Mouse (Mus musculus): ENCODE data around the gene Ccl22. TPM values are rescaled to one million over a fixed set of nuclear protein-coding genes. Genes with fewer than 3 reads are reported as not detected.

Gene Ccl22
- polyA plus RNA-seq, 1 experiment from 2014 or later = not detected

- no peaks in the 10 kb centered on the region for H3K36me3 ChIP-seq
- H3K9ac ChIP-seq = no peak overlapping the region
- no peak overlapping the region for H3K27ac ChIP-seq (replicated peaks)
- WGBS = 85% methylated on average over 16 of the region's 16 CpGs
- H3K4me3 ChIP-seq = no peak overlapping the region
- no peak overlapping the region for H3K4me2 ChIP-seq
- H3K27me3 ChIP-seq (replicated peaks) = peaks cover 14% of the 10 kb centered on the region
- H3K9me3 ChIP-seq = no peaks in the 10 kb centered on the region
- H3K4me1 ChIP-seq = peaks cover 54% of the 10 kb centered on the region
- no peak for ATAC-seq (ENCODE audit: extremely low read depth, insufficient number of reproducible peaks, low FRiP score, low TSS enrichment)
These were observed 34.3 kb downstream of the Ccl22 start for GRCm38 (mm10) chr8:94779534-94780294.

GRCm38 (mm10) chr8:94780491-94781154 lies 35.2 kb downstream of the Ccl22 start:
- Histone ChIP-seq H3K4me1 (peaks cover 61% of the 10 kb centered on the region), H3K9me3 (no peaks in the 10 kb centered on the region), H3K27me3 (replicated peaks) (peaks cover 5% of the 10 kb centered on the region), H3K4me2 (no peak overlapping the region), H3K27ac (replicated peaks) (no peak overlapping the region), H3K36me3 (no peaks in the 10 kb centered on the region), H3K9ac (no peak overlapping the region), H3K4me3 (no peak overlapping the region)
- no peak for ATAC-seq (ENCODE audit: extremely low read depth, insufficient number of reproducible peaks, low FRiP score, low TSS enrichment)
- 65% methylated on average over 21 of the region's 21 CpGs for WGBS

- H3K9ac ChIP-seq = peak overlapping the region; percentile 15
- no peaks in the 10 kb centered on the region for H3K9me3 ChIP-seq
- H3K4me1 ChIP-seq = peaks cover 63% of the 10 kb centered on the region
- H3K36me3 ChIP-seq = no peaks in the 10 kb centered on the region
- no peak overlapping the region for H3K27ac ChIP-seq (replicated peaks)
- no peaks in the 10 kb centered on the region; the same call in none of the 2 replicates for H3K27me3 ChIP-seq (replicated peaks)
- 51% methylated on average over 7 of the region's 7 CpGs for WGBS
- peak overlapping the region; percentile 53 for H3K4me2 ChIP-seq
- no peak for ATAC-seq (ENCODE audit: extremely low read depth, insufficient number of reproducible peaks, low FRiP score, low TSS enrichment)
- 0 out of 2 replicates have a peak overlapping the region, but pooled peaks have one; percentile 4 for H3K4me3 ChIP-seq
These were observed 35.9 kb downstream of the Ccl22 start for GRCm38 (mm10) chr8:94781155-94781837.

- 0 out of 2 replicates have a peak overlapping the region, but pooled peaks have one; percentile 4 for H3K4me3 ChIP-seq
- peaks cover 63% of the 10 kb centered on the region for H3K4me1 ChIP-seq
- H3K9me3 ChIP-seq = no peaks in the 10 kb centered on the region
- peak overlapping the region; percentile 15 for H3K9ac ChIP-seq
- 13% methylated on average over 11 of the region's 11 CpGs for WGBS
- peak; percentile 22; the same call in 1 of the 2 replicates for ATAC-seq (ENCODE audit: extremely low read depth, insufficient number of reproducible peaks, low FRiP score, low TSS enrichment)
- H3K27me3 ChIP-seq (replicated peaks) = no peaks in the 10 kb centered on the region; the same call in 1 of the 2 replicates
- H3K27ac ChIP-seq (replicated peaks) = no peak overlapping the region
- H3K36me3 ChIP-seq = no peaks in the 10 kb centered on the region
- peak overlapping the region; percentile 53 for H3K4me2 ChIP-seq
These were observed 36.4 kb downstream of the Ccl22 start for GRCm38 (mm10) chr8:94781838-94782235.

GRCm38 (mm10) chr8:94783890-94784289 lies 38.5 kb downstream of the Ccl22 start:
- Histone ChIP-seq H3K9ac (no peak overlapping the region), H3K4me1 (peaks cover 56% of the 10 kb centered on the region), H3K4me3 (no peak overlapping the region), H3K4me2 (no peak overlapping the region), H3K9me3 (no peaks in the 10 kb centered on the region), H3K27ac (replicated peaks) (no peak overlapping the region), H3K36me3 (no peaks in the 10 kb centered on the region), H3K27me3 (replicated peaks) (no peaks in the 10 kb centered on the region; the same call in 1 of the 2 replicates)
- 55% methylated on average over 4 of the region's 4 CpGs for WGBS
- ATAC-seq (ENCODE audit: extremely low read depth, insufficient number of reproducible peaks, low FRiP score, low TSS enrichment) = no peak

- H3K9me3 ChIP-seq = no peaks in the 10 kb centered on the region
- H3K4me3 ChIP-seq = no peak overlapping the region
- H3K4me1 ChIP-seq = peaks cover 50% of the 10 kb centered on the region
- H3K27me3 ChIP-seq (replicated peaks) = no peaks in the 10 kb centered on the region; the same call in 1 of the 2 replicates
- no peak overlapping the region for H3K4me2 ChIP-seq
- no peak overlapping the region for H3K9ac ChIP-seq
- ATAC-seq (ENCODE audit: extremely low read depth, insufficient number of reproducible peaks, low FRiP score, low TSS enrichment) = no peak
- no peak overlapping the region for H3K27ac ChIP-seq (replicated peaks)
- no peaks in the 10 kb centered on the region for H3K36me3 ChIP-seq
- WGBS = 53% methylated on average over 12 of the region's 12 CpGs
These were observed 40.0 kb downstream of the Ccl22 start for GRCm38 (mm10) chr8:94785247-94785985.

- Histone ChIP-seq H3K4me3 (no peak overlapping the region), H3K9me3 (no peaks in the 10 kb centered on the region), H3K4me1 (peaks cover 43% of the 10 kb centered on the region), H3K27ac (replicated peaks) (no peak overlapping the region), H3K36me3 (no peaks in the 10 kb centered on the region), H3K4me2 (no peak overlapping the region), H3K27me3 (replicated peaks) (no peaks in the 10 kb centered on the region; the same call in 1 of the 2 replicates), H3K9ac (no peak overlapping the region)
- ATAC-seq (ENCODE audit: extremely low read depth, insufficient number of reproducible peaks, low FRiP score, low TSS enrichment) = no peak
- WGBS = 69% methylated on average over 6 of the region's 6 CpGs
These were observed 40.7 kb downstream of the Ccl22 start for GRCm38 (mm10) chr8:94785995-94786595.

GRCm38 (mm10) chr8:94787524-94788501 lies 42.4 kb downstream of the Ccl22 start:
- 0 out of 2 replicates have a peak overlapping the region, but pooled peaks have one; percentile 5 for H3K27ac ChIP-seq (replicated peaks)
- no peaks in the 10 kb centered on the region for H3K36me3 ChIP-seq

GRCm38 (mm10) chr8:94789256-94789955 lies 44.0 kb downstream of the Ccl22 start:
- H3K9me3 ChIP-seq = no peaks in the 10 kb centered on the region
- H3K36me3 ChIP-seq = no peaks in the 10 kb centered on the region
- no peaks in the 10 kb centered on the region for H3K27me3 ChIP-seq (replicated peaks)
- 76% methylated on average over 10 of the region's 10 CpGs for WGBS
- H3K4me1 ChIP-seq = peaks cover 23% of the 10 kb centered on the region
- ATAC-seq (ENCODE audit: extremely low read depth, insufficient number of reproducible peaks, low FRiP score, low TSS enrichment) = no peak
- H3K4me3 ChIP-seq = no peak overlapping the region
- H3K27ac ChIP-seq (replicated peaks) = no peak overlapping the region
- no peak overlapping the region for H3K4me2 ChIP-seq
- no peak overlapping the region for H3K9ac ChIP-seq

More at GRCm38 (mm10) chr8:94787524-94788501, 42.4 kb downstream of the Ccl22 start:
- WGBS = 55% methylated on average over 15 of the region's 15 CpGs
- Histone ChIP-seq H3K9me3 (no peaks in the 10 kb centered on the region), H3K4me1 (peaks cover 29% of the 10 kb centered on the region), H3K27me3 (replicated peaks) (no peaks in the 10 kb centered on the region), H3K4me3 (no peak overlapping the region), H3K9ac (no peak overlapping the region), H3K4me2 (peak overlapping the region; percentile 26)
- ATAC-seq (ENCODE audit: extremely low read depth, insufficient number of reproducible peaks, low FRiP score, low TSS enrichment) = 0 out of 2 replicates have a peak, but pooled peaks have one; percentile 22
